Mouse (Mus musculus): Measurements from ENCODE around the gene Ptpn5. TPM values are rescaled to one million over a fixed set of nuclear protein-coding genes. Genes with fewer than 3 reads are reported as not detected.

Gene Ptpn5
- polyA plus RNA-seq, 1 experiment, result 0.61 TPM

DNA sequence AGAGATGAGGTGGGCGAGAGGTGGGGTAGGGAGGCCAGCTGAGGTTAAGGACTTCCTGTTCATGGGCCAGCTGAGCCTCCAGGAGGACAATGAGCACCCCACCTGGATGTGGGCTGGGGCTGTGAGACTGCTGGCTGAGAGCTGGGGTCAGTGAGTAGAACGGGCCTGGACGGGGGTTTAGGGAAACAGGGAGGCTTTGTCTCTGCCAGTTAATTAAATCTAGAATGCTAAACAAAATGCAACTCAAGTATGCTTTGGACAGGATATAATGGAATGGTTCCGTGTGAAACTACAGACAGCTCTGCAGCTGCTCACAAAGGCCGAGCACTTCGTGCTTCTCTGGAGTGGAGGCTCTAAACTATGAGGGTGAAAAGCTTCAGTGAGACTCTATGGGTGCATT, 32.9 kb downstream of the Ptpn5 start:
- no peaks in the 10 kb centered on the region for H3K4me1 ChIP-seq (ENCODE audit: control insufficient read depth, insufficient read depth, low read length)
- no peaks in the 10 kb centered on the region for H3K36me3 ChIP-seq (ENCODE audit: control insufficient read depth, insufficient read depth, low read length)
- TF ChIP-seq POLR2A (IDR thresholded peaks at IDR 0.05; ENCODE audit: low read depth, low read length) (no peak), CTCF (conservative IDR thresholded peaks at IDR 0.05; ENCODE audit: insufficient read depth, insufficient read length, low read depth, low read length) (no peak)
- H3K4me3 ChIP-seq (ENCODE audit: insufficient read depth, low read depth, low read length), result no peak overlapping the region
- no peak for DNase-seq
- WGBS, result 67% methylated on average over 6 of the region's 6 CpGs
- H3K27ac ChIP-seq (ENCODE audit: insufficient read depth, low read depth, low read length), result no peak overlapping the region
- no peaks in the 10 kb centered on the region for H3K27me3 ChIP-seq (replicated peaks; ENCODE audit: control insufficient read depth, insufficient read depth, low read length)

DNA sequence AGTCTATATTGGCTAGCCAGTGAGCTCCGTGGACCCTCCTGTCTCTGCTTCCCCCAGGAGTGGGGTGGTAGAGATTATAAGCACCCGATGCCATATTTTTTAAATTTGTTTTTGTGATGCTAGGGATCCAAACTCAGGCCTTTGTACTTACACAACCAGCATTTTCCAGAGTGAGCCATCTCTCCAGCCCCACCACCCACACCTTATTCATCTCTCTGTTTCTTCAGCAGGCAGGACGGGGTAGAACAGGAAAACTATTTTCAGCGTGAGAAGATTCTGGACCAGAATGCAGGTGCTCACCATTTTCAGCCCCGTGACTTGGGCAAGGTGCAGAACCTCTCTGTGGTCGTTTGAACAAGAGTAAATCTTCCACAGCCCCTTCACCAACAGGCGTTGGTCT, 34.2 kb downstream of the Ptpn5 start:
- 82% methylated on average over 7 of the region's 7 CpGs for WGBS
- no peak overlapping the region for H3K27ac ChIP-seq (ENCODE audit: insufficient read depth, low read depth, low read length)
- H3K36me3 ChIP-seq (ENCODE audit: control insufficient read depth, insufficient read depth, low read length), result no peaks in the 10 kb centered on the region
- H3K4me3 ChIP-seq (ENCODE audit: insufficient read depth, low read depth, low read length), result no peak overlapping the region
- no peaks in the 10 kb centered on the region for H3K27me3 ChIP-seq (replicated peaks; ENCODE audit: control insufficient read depth, insufficient read depth, low read length)
- no peak for DNase-seq
- TF ChIP-seq CTCF (conservative IDR thresholded peaks at IDR 0.05; ENCODE audit: insufficient read depth, insufficient read length, low read depth, low read length), result no peak
- no peak for TF ChIP-seq POLR2A (IDR thresholded peaks at IDR 0.05; ENCODE audit: low read depth, low read length)
- H3K4me1 ChIP-seq (ENCODE audit: control insufficient read depth, insufficient read depth, low read length), result no peaks in the 10 kb centered on the region

DNA sequence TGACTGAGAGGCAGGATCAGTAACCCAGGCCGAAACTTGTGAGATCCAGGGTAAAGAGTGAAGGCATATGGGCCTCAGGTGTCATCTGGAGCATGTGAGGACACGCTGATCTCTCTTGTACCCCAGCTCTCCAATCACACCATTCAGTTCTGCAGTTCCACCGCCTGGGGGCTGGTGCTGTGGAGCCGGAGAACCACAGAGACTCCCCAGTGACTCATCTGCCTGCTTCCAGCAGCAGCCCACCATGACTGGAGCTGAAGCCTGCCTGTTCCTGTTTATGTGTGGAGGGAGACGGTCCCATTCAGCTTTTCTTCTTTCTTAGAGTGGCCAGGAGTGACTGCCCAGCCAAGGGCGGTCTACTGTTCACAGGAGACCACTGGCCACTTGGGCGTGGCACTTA, 35.4 kb downstream of the Ptpn5 start:
- Histone ChIP-seq H3K27me3 (replicated peaks; ENCODE audit: control insufficient read depth, insufficient read depth, low read length) (no peaks in the 10 kb centered on the region), H3K4me1 (ENCODE audit: control insufficient read depth, insufficient read depth, low read length) (no peaks in the 10 kb centered on the region), H3K4me3 (ENCODE audit: insufficient read depth, low read depth, low read length) (no peak overlapping the region), H3K36me3 (ENCODE audit: control insufficient read depth, insufficient read depth, low read length) (no peaks in the 10 kb centered on the region), H3K27ac (ENCODE audit: insufficient read depth, low read depth, low read length) (no peak overlapping the region)
- WGBS, result 64% methylated on average over 7 of the region's 7 CpGs
- no peak for DNase-seq
- TF ChIP-seq CTCF (conservative IDR thresholded peaks at IDR 0.05; ENCODE audit: insufficient read depth, insufficient read length, low read depth, low read length), result no peak
- TF ChIP-seq POLR2A (IDR thresholded peaks at IDR 0.05; ENCODE audit: low read depth, low read length), result no peak

DNA sequence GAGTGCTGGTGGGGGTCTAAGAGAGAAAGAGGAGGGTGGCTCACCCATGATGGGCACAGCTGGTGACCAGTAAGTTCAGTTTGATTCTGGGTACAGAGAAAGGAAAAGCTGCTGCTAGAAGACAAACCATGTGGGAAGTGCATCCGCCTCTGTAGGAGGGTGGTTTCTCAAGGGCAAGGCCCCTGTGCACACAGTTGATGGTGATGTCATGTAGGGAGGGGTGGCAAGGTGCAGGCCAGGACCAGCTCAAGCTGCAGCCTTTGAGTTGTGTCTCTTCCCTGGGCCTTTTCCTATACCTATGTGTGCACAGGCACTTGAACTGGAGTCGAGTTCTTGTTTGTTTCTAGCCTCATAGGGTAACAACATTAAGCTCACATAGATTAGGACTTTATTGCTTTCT, 38.5 kb downstream of the Ptpn5 start:
- TF ChIP-seq CTCF (conservative IDR thresholded peaks at IDR 0.05; ENCODE audit: insufficient read depth, insufficient read length, low read depth, low read length) (no peak), POLR2A (IDR thresholded peaks at IDR 0.05; ENCODE audit: low read depth, low read length) (no peak)
- no peaks in the 10 kb centered on the region for H3K27me3 ChIP-seq (replicated peaks; ENCODE audit: control insufficient read depth, insufficient read depth, low read length)
- no peak overlapping the region for H3K27ac ChIP-seq (ENCODE audit: insufficient read depth, low read depth, low read length)
- no peak overlapping the region for H3K4me3 ChIP-seq (ENCODE audit: insufficient read depth, low read depth, low read length)
- WGBS, result 61% methylated on average over 2 of the region's 2 CpGs
- no peaks in the 10 kb centered on the region for H3K36me3 ChIP-seq (ENCODE audit: control insufficient read depth, insufficient read depth, low read length)
- no peaks in the 10 kb centered on the region for H3K4me1 ChIP-seq (ENCODE audit: control insufficient read depth, insufficient read depth, low read length)
- DNase-seq, result no peak

DNA sequence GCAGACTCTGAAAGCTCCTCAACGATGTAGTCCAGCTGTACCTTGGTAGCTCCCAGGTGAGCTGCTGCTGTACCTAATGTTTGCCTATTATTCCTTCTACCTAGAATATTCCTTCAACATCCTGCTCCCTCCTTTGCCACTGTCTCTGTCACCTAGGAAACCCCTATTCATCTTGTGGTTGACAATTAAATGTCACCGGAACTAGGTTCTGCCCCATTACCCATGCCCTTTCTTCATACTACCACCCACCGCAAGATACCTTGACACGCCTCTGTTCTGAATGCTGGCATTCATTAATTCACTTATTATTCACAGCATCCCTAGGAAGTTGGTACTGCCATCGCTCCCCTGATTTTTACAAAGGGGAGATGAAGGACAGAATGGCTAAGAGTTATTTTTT, 39.5 kb downstream of the Ptpn5 start:
- H3K36me3 ChIP-seq (ENCODE audit: control insufficient read depth, insufficient read depth, low read length), result no peaks in the 10 kb centered on the region
- H3K4me3 ChIP-seq (ENCODE audit: insufficient read depth, low read depth, low read length), result no peak overlapping the region
- no peaks in the 10 kb centered on the region for H3K4me1 ChIP-seq (ENCODE audit: control insufficient read depth, insufficient read depth, low read length)
- no peaks in the 10 kb centered on the region for H3K27me3 ChIP-seq (replicated peaks; ENCODE audit: control insufficient read depth, insufficient read depth, low read length)
- no peak overlapping the region for H3K27ac ChIP-seq (ENCODE audit: insufficient read depth, low read depth, low read length)
- no peak for TF ChIP-seq CTCF (conservative IDR thresholded peaks at IDR 0.05; ENCODE audit: insufficient read depth, insufficient read length, low read depth, low read length)
- TF ChIP-seq POLR2A (IDR thresholded peaks at IDR 0.05; ENCODE audit: low read depth, low read length), result no peak
- WGBS, result 56% methylated on average over 5 of the region's 5 CpGs
- no peak for DNase-seq

DNA sequence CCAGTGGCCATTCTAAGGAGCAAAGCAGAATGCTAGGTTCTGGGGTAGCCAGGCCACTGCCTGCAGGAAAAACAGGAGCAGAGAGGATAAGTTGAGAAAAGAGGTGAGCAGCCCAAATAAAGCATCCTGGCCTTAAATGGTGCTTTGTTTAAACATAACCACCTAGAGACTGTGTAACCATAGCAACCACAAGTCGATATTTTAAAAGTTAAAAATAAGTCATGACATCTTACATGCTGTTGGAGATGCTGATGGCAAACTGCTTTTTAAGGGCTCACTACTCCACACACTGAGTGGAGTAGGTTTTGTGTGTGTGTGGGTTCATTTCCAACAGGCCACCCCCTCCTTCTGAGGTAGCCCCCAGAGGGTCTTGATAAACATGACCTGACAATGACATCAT, 48.4 kb downstream of the Ptpn5 start:
- H3K4me1 ChIP-seq (ENCODE audit: control insufficient read depth, insufficient read depth, low read length), result no peaks in the 10 kb centered on the region
- DNase-seq, result no peak
- 67% methylated on average over 1 of the region's 1 CpGs for WGBS
- H3K27me3 ChIP-seq (replicated peaks; ENCODE audit: control insufficient read depth, insufficient read depth, low read length), result no peaks in the 10 kb centered on the region
- H3K4me3 ChIP-seq (ENCODE audit: insufficient read depth, low read depth, low read length), result no peak overlapping the region
- TF ChIP-seq POLR2A (IDR thresholded peaks at IDR 0.05; ENCODE audit: low read depth, low read length), result no peak
- TF ChIP-seq CTCF (conservative IDR thresholded peaks at IDR 0.05; ENCODE audit: insufficient read depth, insufficient read length, low read depth, low read length), result no peak
- H3K36me3 ChIP-seq (ENCODE audit: control insufficient read depth, insufficient read depth, low read length), result no peaks in the 10 kb centered on the region
- H3K27ac ChIP-seq (ENCODE audit: insufficient read depth, low read depth, low read length), result no peak overlapping the region

DNA sequence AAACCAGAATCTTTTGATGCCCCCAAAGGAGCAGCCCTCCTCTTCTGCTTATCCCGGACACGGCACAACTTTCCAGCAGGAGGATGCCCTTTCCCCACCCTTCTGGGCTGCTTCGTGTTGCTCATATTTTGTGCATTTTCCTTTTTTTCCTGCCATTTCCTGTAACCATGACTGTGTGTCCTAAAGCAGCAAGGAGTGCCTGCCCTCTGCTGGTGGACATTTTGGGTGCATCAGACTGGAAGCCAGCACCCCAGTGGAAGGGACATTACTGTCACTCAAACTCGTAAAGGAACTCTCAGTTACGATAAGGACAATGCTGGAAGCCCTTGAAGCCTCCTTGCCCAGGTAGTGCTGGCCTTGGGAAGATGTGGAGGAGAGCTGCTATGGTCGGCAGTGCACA, 52.2 kb downstream of the Ptpn5 start:
- Histone ChIP-seq H3K27me3 (replicated peaks; ENCODE audit: control insufficient read depth, insufficient read depth, low read length) (no peaks in the 10 kb centered on the region), H3K36me3 (ENCODE audit: control insufficient read depth, insufficient read depth, low read length) (no peaks in the 10 kb centered on the region), H3K4me3 (ENCODE audit: insufficient read depth, low read depth, low read length) (no peak overlapping the region), H3K4me1 (ENCODE audit: control insufficient read depth, insufficient read depth, low read length) (no peaks in the 10 kb centered on the region), H3K27ac (ENCODE audit: insufficient read depth, low read depth, low read length) (no peak overlapping the region)
- TF ChIP-seq POLR2A (IDR thresholded peaks at IDR 0.05; ENCODE audit: low read depth, low read length), result no peak
- peak; percentile 95 for TF ChIP-seq CTCF (conservative IDR thresholded peaks at IDR 0.05; ENCODE audit: insufficient read depth, insufficient read length, low read depth, low read length)
- 22% methylated on average over 6 of the region's 6 CpGs for WGBS
- DNase-seq, result peak; percentile 81

DNA sequence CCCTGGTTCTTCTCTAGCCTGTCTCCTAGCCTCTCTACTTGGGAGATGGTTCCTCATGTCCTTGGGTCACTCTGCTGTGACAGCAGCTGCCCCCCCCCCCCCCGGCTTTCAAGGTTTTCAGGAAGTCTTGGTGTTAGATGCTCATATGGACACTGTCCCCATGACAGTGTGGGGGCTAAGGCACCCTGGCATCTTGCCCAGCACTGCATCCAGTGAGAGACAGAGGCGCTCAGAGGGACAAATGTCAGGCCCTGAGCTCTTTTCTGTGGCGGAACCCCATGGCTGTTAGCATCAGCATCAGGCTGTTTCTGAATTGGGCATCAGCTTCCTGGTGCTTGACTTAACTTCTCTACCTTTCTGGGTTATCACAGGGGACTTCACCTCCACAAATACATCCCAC, 52.6 kb downstream of the Ptpn5 start:
- H3K4me3 ChIP-seq (ENCODE audit: insufficient read depth, low read depth, low read length), result no peak overlapping the region
- TF ChIP-seq POLR2A (IDR thresholded peaks at IDR 0.05; ENCODE audit: low read depth, low read length) (no peak), CTCF (conservative IDR thresholded peaks at IDR 0.05; ENCODE audit: insufficient read depth, insufficient read length, low read depth, low read length) (no peak)
- H3K27ac ChIP-seq (ENCODE audit: insufficient read depth, low read depth, low read length), result no peak overlapping the region
- no peaks in the 10 kb centered on the region for H3K36me3 ChIP-seq (ENCODE audit: control insufficient read depth, insufficient read depth, low read length)
- H3K27me3 ChIP-seq (replicated peaks; ENCODE audit: control insufficient read depth, insufficient read depth, low read length), result no peaks in the 10 kb centered on the region
- no peaks in the 10 kb centered on the region for H3K4me1 ChIP-seq (ENCODE audit: control insufficient read depth, insufficient read depth, low read length)
- no peak for DNase-seq
- whole genome bisulfite sequencing, result 63% methylated on average over 3 of the region's 3 CpGs

Measured in kidney, adult 2 months (tissue).